Mouse (Mus musculus): ENCODE measurements around the gene Gpd2.

Gene Gpd2

GRCm38 (mm10) chr2:57237475-57237919 is at the start of gene Gpd2:
Gpd2 (plus strand) TSS chr2:57237635.
- no peak for DNase-seq (ENCODE audit: low spot score in 2 of 2)

DNA sequence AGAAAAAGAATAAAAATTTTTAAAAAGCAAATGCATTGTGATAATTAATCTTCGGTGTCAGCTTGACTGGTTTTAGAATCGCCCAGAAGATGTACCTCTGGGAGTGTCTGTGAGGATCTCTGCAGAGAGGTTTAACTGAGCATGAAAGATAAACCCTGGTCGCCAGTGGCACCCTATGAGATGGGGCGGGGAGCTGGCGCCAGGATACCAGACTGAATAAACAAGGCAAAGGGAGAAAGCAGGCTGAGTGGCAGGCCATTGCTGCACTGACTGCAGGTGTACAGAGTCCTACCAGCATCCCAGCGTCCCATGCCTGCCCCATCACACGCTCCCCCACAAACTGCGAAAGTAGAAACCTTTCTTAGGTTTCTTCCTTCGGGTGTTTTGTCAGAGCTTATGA is 49.2 kb upstream of the Gpd2 start:
- no peak for DNase-seq (ENCODE audit: low spot score in 2 of 2)

- DNase-seq (ENCODE audit: low spot score in 2 of 2), result no peak
These were observed 46.6 kb upstream of the Gpd2 start for GRCm38 (mm10) chr2:57190884-57191283.

GRCm38 (mm10) chr2:57199046-57199445 is 38.4 kb upstream of the Gpd2 start:
- DNase-seq (ENCODE audit: low spot score in 2 of 2), result no peak

- DNase-seq (ENCODE audit: low spot score in 2 of 2), result no peak
These were observed 28.9 kb upstream of the Gpd2 start for GRCm38 (mm10) chr2:57208472-57209083.

DNA sequence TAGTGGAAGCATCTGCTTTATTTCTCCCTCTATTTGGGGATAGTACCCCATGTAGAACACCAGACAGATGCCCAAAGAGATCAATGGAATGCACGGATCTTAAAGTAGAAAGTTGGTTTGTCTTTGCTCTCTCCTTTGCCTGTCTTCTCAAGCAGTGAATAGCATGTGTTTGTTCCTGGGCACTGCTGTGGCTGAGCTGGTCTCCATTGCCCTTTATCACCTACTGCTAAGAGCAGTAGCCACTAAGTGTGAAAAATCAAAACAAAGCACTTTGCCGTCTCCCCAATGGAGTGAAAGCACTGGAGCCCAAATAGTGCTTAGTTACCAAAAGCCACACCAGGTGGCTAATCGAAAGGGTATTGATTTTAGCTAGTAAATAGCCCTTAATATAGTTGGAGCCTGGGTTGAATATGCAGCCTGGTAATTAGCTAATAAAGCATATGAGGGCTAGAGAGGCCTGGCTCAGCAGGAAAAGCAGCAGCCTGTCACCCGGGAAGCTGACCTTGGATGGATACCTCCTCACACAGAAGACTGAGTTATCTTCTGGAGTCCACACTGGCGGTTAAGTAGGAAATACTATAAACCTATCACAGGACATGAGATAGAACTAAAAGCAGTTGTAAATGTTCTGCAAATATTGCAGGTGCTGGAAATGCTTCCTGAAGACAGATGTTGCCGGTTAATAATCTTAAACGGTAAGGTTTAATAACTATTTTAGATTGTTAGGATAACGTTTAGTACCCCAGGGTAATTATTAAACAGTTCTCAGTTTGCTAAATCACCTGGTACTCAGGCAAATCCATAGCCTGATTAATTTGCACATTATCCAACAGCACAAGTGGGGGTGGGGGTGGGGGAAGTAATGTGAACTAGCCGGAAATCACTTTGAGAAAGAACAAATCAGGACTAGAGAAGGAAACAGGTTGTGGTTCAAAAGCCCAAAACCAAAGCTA is 26.1 kb upstream of the Gpd2 start:
- DNase-seq (ENCODE audit: low spot score in 2 of 2), result no peak

- DNase-seq (ENCODE audit: low spot score in 2 of 2), result no peak
These were observed 24.1 kb upstream of the Gpd2 start for GRCm38 (mm10) chr2:57213364-57213763.

DNA sequence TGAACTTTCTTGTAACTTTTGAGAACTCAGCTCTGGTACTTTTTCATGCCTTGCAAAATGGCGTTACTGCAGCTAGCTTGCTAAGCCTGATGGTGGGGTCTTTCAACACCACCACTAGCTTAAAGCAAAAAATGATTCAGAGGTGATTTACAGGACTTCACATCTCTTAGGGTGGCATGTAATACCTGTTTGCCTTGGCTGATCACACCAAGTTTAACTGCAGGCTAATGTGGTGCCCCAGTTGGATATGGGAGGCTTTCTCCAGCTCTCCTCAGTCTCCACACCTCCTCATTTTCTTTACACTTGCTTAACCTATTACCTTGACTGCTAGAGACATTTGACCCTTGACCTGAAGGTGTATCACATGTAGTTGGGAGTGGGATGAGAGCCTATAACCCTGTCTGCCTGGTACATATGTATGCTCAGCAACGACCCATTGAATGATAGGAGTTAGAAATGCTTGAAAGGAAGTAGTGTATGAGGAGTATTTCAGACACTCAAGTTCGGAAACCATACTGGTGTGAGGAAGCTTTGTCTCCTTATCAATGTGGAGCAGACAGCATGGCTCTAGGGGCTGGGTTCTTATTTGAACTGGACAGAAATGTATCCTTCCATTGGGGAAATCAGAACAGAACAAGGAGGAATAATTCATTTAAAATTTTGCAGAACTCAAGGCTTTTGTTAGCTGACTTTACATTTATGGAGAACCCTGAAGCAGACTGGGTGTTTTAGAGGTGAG is 14.0 kb upstream of the Gpd2 start:
- DNase-seq (ENCODE audit: low spot score in 2 of 2), result no peak

DNA sequence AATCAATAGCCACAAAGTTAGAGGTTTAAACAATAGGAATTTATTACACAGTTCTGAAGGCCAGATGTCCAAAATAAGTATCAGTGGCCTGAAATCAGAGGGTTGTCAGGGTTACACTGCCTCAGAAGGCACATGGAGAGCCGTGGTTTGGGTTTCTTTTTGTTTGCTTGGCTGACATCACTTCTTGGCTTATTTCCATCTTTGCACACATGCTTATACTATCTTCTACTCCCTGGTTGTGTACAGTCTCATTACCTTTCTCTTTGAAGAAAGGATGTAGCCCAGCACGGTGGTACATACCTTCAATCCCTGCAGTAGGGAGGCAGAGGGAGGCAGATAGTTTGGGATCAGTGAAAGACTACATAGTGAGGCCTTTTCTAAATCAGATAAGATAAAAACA is 12.2 kb upstream of the Gpd2 start:
- no peak for DNase-seq (ENCODE audit: low spot score in 2 of 2)

- no peak for DNase-seq (ENCODE audit: low spot score in 2 of 2)
These were observed 10.0 kb upstream of the Gpd2 start for GRCm38 (mm10) chr2:57227425-57227824.

DNA sequence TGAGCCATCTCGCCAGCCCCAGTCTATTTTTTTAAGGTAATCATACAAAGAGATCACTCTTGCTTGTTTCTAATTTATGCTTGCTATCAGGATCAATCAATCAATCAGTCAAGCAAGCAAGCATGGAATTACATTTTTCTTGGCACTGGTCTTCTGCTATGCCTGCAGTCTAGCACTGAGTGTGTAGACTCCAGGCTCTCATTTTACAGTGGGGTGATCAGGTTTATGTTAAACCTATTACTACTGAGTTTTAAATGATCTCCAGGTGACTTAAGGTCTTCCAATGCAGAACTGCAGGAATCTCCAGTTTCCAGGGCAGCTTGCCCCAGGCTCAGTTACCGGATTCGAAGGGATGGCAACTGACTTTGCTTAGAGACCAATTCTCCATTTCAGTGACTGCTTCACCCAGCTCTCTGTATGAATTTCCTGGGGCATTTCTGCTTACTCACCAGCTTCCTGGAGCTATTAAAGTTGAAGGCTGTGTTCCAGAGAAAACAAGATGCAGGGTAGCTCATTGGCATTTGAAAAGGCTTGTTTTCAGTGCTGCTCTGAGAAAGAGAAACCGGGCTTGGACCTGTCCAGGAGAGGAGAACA is 7.7 kb upstream of the Gpd2 start:
- no peak for DNase-seq (ENCODE audit: low spot score in 2 of 2)

DNA sequence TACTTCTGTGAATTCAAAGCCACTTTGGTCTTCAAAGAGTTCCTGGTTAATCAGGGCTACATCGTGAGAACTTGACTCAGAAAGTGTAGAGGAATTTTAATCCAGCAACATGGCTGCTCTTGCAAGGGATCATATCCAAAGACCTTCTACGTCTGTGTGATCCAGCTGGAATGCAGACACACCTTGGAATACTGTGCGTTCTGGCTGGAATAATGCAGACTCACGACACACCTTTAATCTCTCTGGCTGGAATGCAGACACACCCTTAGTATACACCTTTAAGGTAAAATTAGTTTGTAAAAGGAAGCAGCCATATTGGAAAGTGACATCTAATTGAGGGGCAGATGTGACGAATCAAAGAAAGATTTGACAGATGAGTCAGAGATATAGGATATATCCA is 6.0 kb upstream of the Gpd2 start:
- no peak for DNase-seq (ENCODE audit: low spot score in 2 of 2)

- no peak for DNase-seq (ENCODE audit: low spot score in 2 of 2)
These were observed 5.1 kb upstream of the Gpd2 start for GRCm38 (mm10) chr2:57232328-57232727.

DNA sequence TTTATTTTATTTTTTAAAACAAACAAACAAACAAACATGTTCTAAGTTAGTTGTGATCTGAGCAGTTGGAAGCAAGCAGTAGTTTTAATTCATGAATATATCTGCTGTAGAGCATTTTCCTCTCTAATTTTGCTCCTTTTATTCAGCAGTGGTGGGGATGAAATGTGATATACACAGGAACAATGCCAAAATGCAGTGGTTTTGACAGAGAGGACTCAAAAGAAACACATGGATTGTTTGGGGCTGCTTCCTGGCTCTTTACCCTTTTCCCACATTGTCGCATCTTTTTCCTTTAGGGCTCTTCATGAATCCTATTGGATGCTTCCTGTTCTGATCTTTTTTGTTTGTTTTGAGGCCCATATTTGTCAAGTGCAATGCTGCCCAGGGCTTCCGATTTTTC is 1.2 kb upstream of the Gpd2 start:
- DNase-seq (ENCODE audit: low spot score in 2 of 2), result no peak

DNA sequence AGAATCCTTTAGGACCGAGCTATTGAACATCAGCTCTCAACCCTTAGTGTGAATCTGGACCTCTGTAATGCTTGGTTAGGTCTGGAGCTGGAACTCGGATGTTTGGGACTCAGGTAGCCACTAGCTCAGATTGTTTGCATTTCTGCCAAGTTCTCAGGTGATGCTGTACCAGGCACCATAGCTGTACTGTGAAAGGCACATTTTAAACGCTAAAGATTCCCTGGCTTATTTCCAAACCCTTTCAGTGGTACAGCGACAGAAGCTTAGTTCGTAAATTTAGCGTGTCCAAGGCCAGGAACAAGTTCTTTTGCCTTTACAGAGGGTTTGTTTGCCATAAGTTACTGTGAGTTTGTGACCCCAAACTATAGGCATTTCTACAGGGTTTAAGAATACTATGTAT is 409 bp upstream of the Gpd2 start:
- no peak for DNase-seq (ENCODE audit: low spot score in 2 of 2)

GRCm38 (mm10) chr2:57237920-57238613 is 632 bp downstream of the Gpd2 start:
- DNase-seq (ENCODE audit: low spot score in 2 of 2), result peak; percentile 71 to 74

DNA sequence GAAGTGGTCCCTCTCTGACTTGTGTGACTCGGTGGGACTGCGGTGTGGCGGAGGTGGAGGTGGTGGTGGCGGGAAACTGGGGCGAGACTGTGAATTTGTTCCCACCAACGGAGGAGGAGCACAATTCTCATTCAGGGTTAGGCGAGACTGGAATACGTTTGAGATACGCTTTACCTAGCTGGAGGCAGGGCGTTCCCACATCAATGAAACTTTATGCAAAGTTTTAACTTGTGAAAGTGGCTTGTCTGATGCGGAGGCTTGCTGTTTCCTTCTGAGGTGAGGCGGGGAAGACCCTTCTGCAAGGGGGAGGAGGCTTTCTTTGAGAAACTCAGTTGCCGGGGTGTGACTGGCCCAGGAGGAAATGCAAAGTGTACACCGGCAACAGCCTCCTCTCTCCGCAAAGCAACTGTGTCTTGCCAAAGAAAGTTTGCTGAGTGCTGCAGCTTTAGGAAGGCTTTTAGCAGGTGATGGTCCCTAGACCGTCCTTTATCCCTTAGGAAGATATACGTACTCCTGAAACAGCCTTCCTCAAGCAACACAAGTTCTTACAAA is 1.3 kb downstream of the Gpd2 start:
- peak; percentile 66 to 74 for DNase-seq (ENCODE audit: low spot score in 2 of 2)

DNA sequence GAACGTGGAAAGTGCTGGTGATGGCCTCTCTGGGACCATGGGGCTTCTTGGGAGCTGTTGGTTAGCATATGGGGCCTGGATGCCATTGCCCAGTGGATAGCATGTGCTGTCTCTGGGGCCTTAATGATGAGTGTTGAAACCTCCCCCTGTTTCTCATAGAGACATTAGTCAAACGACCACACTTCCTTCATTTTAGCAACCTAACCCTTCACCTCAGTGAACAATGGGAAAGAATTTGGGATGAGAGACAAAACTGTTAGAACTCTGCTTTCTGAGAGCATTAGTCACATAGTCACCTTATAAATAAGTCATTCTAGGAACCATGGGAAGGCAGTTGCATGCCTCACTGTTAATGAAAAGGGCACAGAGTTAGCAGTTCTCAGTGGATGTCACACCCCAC is 1.9 kb downstream of the Gpd2 start:
- DNase-seq (ENCODE audit: low spot score in 2 of 2), result no peak

DNA sequence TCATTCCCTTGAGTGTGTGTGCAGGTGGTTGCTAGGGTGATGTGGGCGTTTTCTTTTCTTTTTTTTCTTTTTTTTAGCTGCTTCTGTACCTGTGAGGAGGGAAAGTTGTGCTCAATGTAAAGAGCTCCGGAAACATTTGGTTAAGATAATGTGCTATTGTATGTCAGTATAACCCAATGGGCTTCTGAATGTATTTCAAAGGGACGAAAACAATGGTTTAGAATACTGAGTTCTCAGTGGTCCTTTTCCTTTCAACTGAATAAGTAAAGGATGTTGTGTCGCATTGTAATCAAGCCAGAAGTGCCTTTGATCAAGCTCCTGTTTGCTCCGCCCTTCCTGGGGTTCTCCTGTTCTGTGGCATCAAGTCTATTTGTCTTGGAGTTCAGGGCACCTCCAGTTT is 6.6 kb downstream of the Gpd2 start:
- DNase-seq (ENCODE audit: low spot score in 2 of 2), result no peak

DNA sequence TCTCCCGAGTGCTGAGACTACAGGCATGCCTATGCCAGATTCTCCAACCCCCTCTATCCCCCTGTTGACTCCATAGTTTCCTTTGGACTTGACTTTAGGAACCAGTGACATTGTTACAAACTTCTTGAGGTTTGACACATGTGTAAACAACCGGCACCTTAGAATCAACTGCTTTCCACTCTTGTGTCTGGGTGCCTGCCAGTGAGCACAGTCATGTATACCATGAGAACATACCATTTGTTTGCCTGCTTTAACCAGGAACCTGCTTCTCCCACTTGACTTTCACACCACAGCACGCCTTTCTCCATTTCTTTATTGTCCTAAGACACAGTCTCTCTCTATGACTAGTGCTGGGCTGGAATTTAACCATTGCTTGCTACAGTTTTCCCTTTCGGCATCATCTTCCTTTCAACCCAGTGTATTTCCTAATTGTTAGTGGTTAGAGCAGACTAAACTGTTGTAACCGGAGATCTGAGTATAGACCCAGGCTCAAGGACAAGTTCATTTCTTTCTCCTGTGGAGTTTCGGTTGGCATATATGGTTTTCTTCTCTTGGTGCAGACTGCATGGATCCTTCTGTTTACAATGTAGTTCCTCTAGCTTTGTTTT is 8.4 kb downstream of the Gpd2 start:
- no peak for DNase-seq (ENCODE audit: low spot score in 2 of 2)

DNA sequence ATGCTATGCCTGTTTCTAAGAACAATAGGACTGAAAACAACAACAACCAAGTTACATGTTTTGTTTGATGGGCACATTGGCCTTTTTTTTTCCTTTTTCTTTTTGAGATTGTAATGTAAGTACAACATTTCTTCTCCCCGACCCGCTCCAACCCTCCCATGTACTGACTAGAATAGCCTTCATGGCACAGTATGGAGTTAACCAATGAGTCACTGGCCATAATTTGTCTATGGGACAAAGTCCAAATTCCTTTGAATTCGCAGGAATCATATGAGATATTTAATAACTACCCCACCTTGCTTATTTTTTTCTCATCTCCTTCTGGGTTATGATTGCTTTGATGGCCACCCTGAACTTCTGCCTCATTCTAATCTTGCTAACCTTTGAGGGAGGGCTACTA is 12.7 kb downstream of the Gpd2 start:
- no peak for DNase-seq (ENCODE audit: low spot score in 2 of 2)
